Mouse (Mus musculus) heart, postnatal 14 days (tissue): ENCODE results near the gene Mfap2. TPM values are rescaled to one million over a fixed set of nuclear protein-coding genes. Genes with fewer than 3 reads are reported as not detected.

Experiments used
- DNase-seq, 2 experiments: peaks; one replicate each; pipeline ENCODE4 v3.0.0; 2021 to 2022
- intact Hi-C: fragments of 180-260 bp; cut with DNase I; formaldehyde crosslinking; loops from one replicate; pipeline ENCODE4 v1.15.1; 2025
- total RNA-seq, 2 experiments: library from RNA; stranded (reverse); gene quantifications; 2 replicates each; pipeline ENCODE4 v1.2.3; 2021

Gene Mfap2
- total RNA-seq, 2 experiments from 2014 or later = 24.5 to 28.1 TPM

- intact Hi-C loops = no loop called here
- no peak for DNase-seq
Observed at GRCm38 (mm10) chr4:141020220-141020619, 10.0 kb downstream of the Mfap2 start.

- peak; percentile 82 to 86 for DNase-seq
- intact Hi-C loops = no loop called here
Observed at GRCm38 (mm10) chr4:141020811-141021613, 10.8 kb downstream of the Mfap2 start.

- DNase-seq = no peak
- intact Hi-C loops = no loop called here
Observed at GRCm38 (mm10) chr4:141021614-141021929, 11.4 kb downstream of the Mfap2 start.

- intact Hi-C loops = no loop called here
- no peak for DNase-seq
Observed at GRCm38 (mm10) chr4:141024052-141024451, 13.8 kb downstream of the Mfap2 start.

- intact Hi-C loops = loop anchor here (5.0 kb wide), 1 partner anchor 38 kb away; the partner anchor contains the start of gene Atp13a2
- no peak for DNase-seq
Observed at GRCm38 (mm10) chr4:141024992-141025391, 14.8 kb downstream of the Mfap2 start.

GRCm38 (mm10) chr4:141030541-141031206 is 20.5 kb downstream of the Mfap2 start:
- intact Hi-C loops = loop anchor here (1.0 to 5.0 kb wide), 2 partner anchors 66 to 243 kb away; no protein-coding TSS in a partner anchor
- no peak for DNase-seq

- peak; percentile 82 to 88 for DNase-seq
- intact Hi-C loops = loop anchor here (1.0 to 5.0 kb wide), 2 partner anchors 67 to 244 kb away; no protein-coding TSS in a partner anchor
Observed at GRCm38 (mm10) chr4:141031733-141032132, 21.5 kb downstream of the Mfap2 start.

- DNase-seq = no peak
- intact Hi-C loops = loop anchor here (5.0 kb wide), 1 partner anchor 247 kb away; no protein-coding TSS in a partner anchor
Observed at GRCm38 (mm10) chr4:141033606-141034549, 23.7 kb downstream of the Mfap2 start.

GRCm38 (mm10) chr4:141041117-141041516 is 30.9 kb downstream of the Mfap2 start:
- no peak for DNase-seq
- intact Hi-C loops = no loop called here

- peak; percentile 65 to 76 for DNase-seq
- intact Hi-C loops = loop anchor here (1.0 kb wide), 1 partner anchor 20 kb away; no protein-coding TSS in a partner anchor
Observed at GRCm38 (mm10) chr4:141044816-141045215, 34.6 kb downstream of the Mfap2 start.

- intact Hi-C loops = no loop called here
- DNase-seq = no peak
Observed at GRCm38 (mm10) chr4:141048810-141049475, 38.7 kb downstream of the Mfap2 start.

GRCm38 (mm10) chr4:141049476-141049835 is 39.2 kb downstream of the Mfap2 start:
- intact Hi-C loops = no loop called here
- no peak for DNase-seq

GRCm38 (mm10) chr4:141052442-141052841 is 42.2 kb downstream of the Mfap2 start:
- DNase-seq = no peak
- intact Hi-C loops = no loop called here

GRCm38 (mm10) chr4:141053138-141053537 is 42.9 kb downstream of the Mfap2 start:
- DNase-seq = no peak
- intact Hi-C loops = no loop called here

GRCm38 (mm10) chr4:141053568-141054161 is 43.4 kb downstream of the Mfap2 start:
- intact Hi-C loops = no loop called here
- no peak for DNase-seq

GRCm38 (mm10) chr4:141056970-141057369 is 46.8 kb downstream of the Mfap2 start:
- no peak for DNase-seq
- intact Hi-C loops = no loop called here

GRCm38 (mm10) chr4:141058835-141059234 is 48.6 kb downstream of the Mfap2 start:
- no peak for DNase-seq
- intact Hi-C loops = no loop called here

GRCm38 (mm10) chr4:141059616-141060425 is 49.6 kb downstream of the Mfap2 start:
- DNase-seq = no peak
- intact Hi-C loops = no loop called here
